23 mouse cellular contexts compared by ENCODE assay signal in genomic region chr11:23131632-23132031, GRCm38 (mm10).
A peak's percentile ranks its signal among the peaks of the same experiment; 100 is the strongest.
DNase-seq lines count a peak whose midpoint lies in the region; ATAC-seq and TF ChIP-seq lines count a peak whose summit lies in the region.
"Had no signal": no experiment of that assay in that cellular context is flagged by ENCODE, and none has a peak within 500 bp of the region (broad histone marks: within the 10 kb centered on the region; RNA-seq: fewer than 3 reads in every experiment).

No protein-coding gene starts in this region.

- H3K9ac ChIP-seq in kidney, postnatal 0 days (ENCODE audit: low read depth, low read length): no peak overlapping the region
- H3K9ac ChIP-seq in CH12.LX (ENCODE audit: insufficient read depth, low read depth): no peak overlapping the region
- H3K9ac ChIP-seq: heart, embryonic 15.5 days; hindbrain, embryonic 13.5 days had no signal

- TF ChIP-seq CTCF in kidney, postnatal 0 days (IDR thresholded peaks at IDR 0.05; ENCODE audit: low read depth): no peak
- no peak for TF ChIP-seq CTCF in kidney, adult 2 months (conservative IDR thresholded peaks at IDR 0.05; ENCODE audit: insufficient read depth, insufficient read length, low read depth, low read length)
- TF ChIP-seq CTCF in CH12.LX (conservative IDR thresholded peaks at IDR 0.05 in 1 of 2, IDR thresholded peaks at IDR 0.05 in 1 of 2; ENCODE audit: low read depth in 2 of 2, low read length in 2 of 2): no peak

- H3K9me3 ChIP-seq in kidney, postnatal 0 days (replicated peaks; ENCODE audit: low read length): no peaks in the 10 kb centered on the region
- H3K9me3 ChIP-seq in CH12.LX (replicated peaks; ENCODE audit: low read length): no peaks in the 10 kb centered on the region
- no peaks in the 10 kb centered on the region for H3K9me3 ChIP-seq in forebrain, embryonic 10.5 days
- H3K9me3 ChIP-seq: heart, embryonic 15.5 days; hindbrain, embryonic 13.5 days had no signal

- no peak overlapping the region for H3K4me3 ChIP-seq in kidney, postnatal 0 days (replicated peaks; ENCODE audit: low read depth, low read length)
- no peak overlapping the region for H3K4me3 ChIP-seq in kidney, adult 2 months (ENCODE audit: insufficient read depth, low read depth, low read length)
- H3K4me3 ChIP-seq in CH12.LX (replicated peaks in 1 of 3; ENCODE audit: low read depth in 2 of 3, low read length in 2 of 3, poor library complexity in 1 of 3): no peak overlapping the region
- no peak overlapping the region for H3K4me3 ChIP-seq in forebrain, embryonic 10.5 days
- H3K4me3 ChIP-seq: heart, adult 2 months; heart, embryonic 15.5 days; hindbrain, embryonic 13.5 days had no signal

- no peak overlapping the region for H3K4me2 ChIP-seq in kidney, postnatal 0 days (ENCODE audit: low read length)
- H3K4me2 ChIP-seq in CH12.LX (ENCODE audit: insufficient read depth, low read depth, poor library complexity, severe bottlenecking): no peak overlapping the region
- H3K4me2 ChIP-seq: heart, embryonic 11.5 days; heart, embryonic 15.5 days; hindbrain, embryonic 13.5 days had no signal

- 83% methylated on average over 1 of the region's 1 CpGs for WGBS in kidney, postnatal 0 days
- WGBS in kidney, adult 2 months: 80% methylated on average over 1 of the region's 1 CpGs
- whole genome bisulfite sequencing in forebrain, embryonic 10.5 days: 69% methylated on average over 1 of the region's 1 CpGs

- TF ChIP-seq EP300 in CH12.LX (IDR thresholded peaks at IDR 0.05; ENCODE audit: low read length): no peak

- dilution Hi-C loops in CH12.LX (cut with MboI; ENCODE audit: extremely low pct_ligation_motif_present, extremely low pct_unique_long_range_greater_than_20kb, low sequenced_read_pairs): no loop called here

- no peaks in the 10 kb centered on the region for H3K36me3 ChIP-seq in kidney, postnatal 0 days (ENCODE audit: insufficient read depth, low read length)
- no peaks in the 10 kb centered on the region for H3K36me3 ChIP-seq in kidney, adult 2 months (ENCODE audit: control insufficient read depth, insufficient read depth, low read length)
- no peaks in the 10 kb centered on the region for H3K36me3 ChIP-seq in CH12.LX (replicated peaks in 1 of 2; ENCODE audit: control insufficient read depth in 1 of 2, insufficient read depth in 1 of 2, low read length in 1 of 2)
- H3K36me3 ChIP-seq in forebrain, embryonic 10.5 days (replicated peaks): no peaks in the 10 kb centered on the region
- H3K36me3 ChIP-seq: heart, embryonic 15.5 days; hindbrain, embryonic 13.5 days had no signal

- TF ChIP-seq POLR2A in kidney, adult 2 months (IDR thresholded peaks at IDR 0.05; ENCODE audit: low read depth, low read length): no peak
- no peak for TF ChIP-seq POLR2A in CH12.LX (IDR thresholded peaks at IDR 0.05; ENCODE audit: low read depth, low read length)

- peak; percentile 57 for DNase-seq in kidney, postnatal 0 days (ENCODE audit: low spot score)
- DNase-seq in kidney, adult 2 months: no peak
- no peak for DNase-seq in CH12.LX (ENCODE audit: extremely low read depth)
- DNase-seq in mesoderm, embryonic 11.5 days (ENCODE audit: low read depth, low spot score): peak; percentile 4
- DNase-seq in lung, postnatal 25 days (ENCODE audit: low spot score): no peak
- no peak for DNase-seq in ovary, postnatal 10 days (ENCODE audit: low spot score)
- no peak for DNase-seq in forebrain, embryonic 10.5 days (ENCODE audit: extremely low spot score, low spot score)
- DNase-seq: adrenal gland, postnatal 10 days; B cell, adult 2 months; cerebellum, adult 11 months; cerebellum, adult 8-10 months; cerebellum, postnatal 14 days; gastrocnemius, postnatal 10 days; heart, adult 2 months; heart, postnatal 14 days; kidney, adult 18-20 months had no signal

- no peak for ATAC-seq in kidney, postnatal 0 days (replicated peaks; ENCODE audit: low FRiP score, low read depth)
- 0 out of 2 replicates have a peak, but pooled peaks have one; percentile 22 for ATAC-seq in common myeloid progenitor, adult 5-6 weeks (replicated peaks; ENCODE audit: low read depth, poor library complexity, severe bottlenecking)
- ATAC-seq: CD4-positive, CD25-positive, alpha-beta regulatory T cell, adult 4 months; forebrain, embryonic 14.5 days; hindbrain, postnatal 0 days had no signal

- H3K79me2 ChIP-seq in CH12.LX (replicated peaks; ENCODE audit: control insufficient read depth, extremely low read depth, insufficient read depth, poor library complexity, severe bottlenecking): no peaks in the 10 kb centered on the region

- no peaks in the 10 kb centered on the region for H3K4me1 ChIP-seq in kidney, postnatal 0 days (replicated peaks; ENCODE audit: insufficient read depth, low read length)
- no peaks in the 10 kb centered on the region for H3K4me1 ChIP-seq in kidney, adult 2 months (ENCODE audit: control insufficient read depth, insufficient read depth, low read length)
- no peaks in the 10 kb centered on the region for H3K4me1 ChIP-seq in CH12.LX (ENCODE audit: control insufficient read depth in 1 of 2, insufficient read depth in 2 of 2)
- H3K4me1 ChIP-seq in forebrain, embryonic 10.5 days: no peaks in the 10 kb centered on the region
- H3K4me1 ChIP-seq: heart, embryonic 15.5 days; hindbrain, embryonic 13.5 days had no signal

- TF ChIP-seq RAD21 in CH12.LX (IDR thresholded peaks at IDR 0.05; ENCODE audit: low read depth, low read length): no peak

- H3K27ac ChIP-seq in kidney, postnatal 0 days: no peak overlapping the region
- no peak overlapping the region for H3K27ac ChIP-seq in kidney, adult 2 months (ENCODE audit: insufficient read depth, low read depth, low read length)
- H3K27ac ChIP-seq in CH12.LX (ENCODE audit: insufficient read depth, low read depth): no peak overlapping the region
- H3K27ac ChIP-seq in forebrain, embryonic 10.5 days: no peak overlapping the region
- H3K27ac ChIP-seq: heart, adult 2 months; heart, embryonic 15.5 days; hindbrain, embryonic 13.5 days; hindbrain, postnatal 0 days had no signal

- H3K27me3 ChIP-seq in kidney, postnatal 0 days (ENCODE audit: insufficient read depth, low read length): no peaks in the 10 kb centered on the region
- no peaks in the 10 kb centered on the region for H3K27me3 ChIP-seq in kidney, adult 2 months (replicated peaks; ENCODE audit: control insufficient read depth, insufficient read depth, low read length)
- H3K27me3 ChIP-seq in CH12.LX (replicated peaks): peaks cover 4% of the 10 kb centered on the region
- no peaks in the 10 kb centered on the region for H3K27me3 ChIP-seq in forebrain, embryonic 10.5 days (ENCODE audit: poor library complexity, severe bottlenecking)
- H3K27me3 ChIP-seq: heart, embryonic 15.5 days; hindbrain, embryonic 13.5 days had no signal

- in situ Hi-C loops in CH12.LX (cut with MboI; ENCODE audit: low pct_ligation_motif_present, low pct_unique_long_range_greater_than_20kb, low sequenced_read_pairs): no loop called here

TF ChIP-seq in CH12.LX, 34 proteins besides CTCF, POLR2A, EP300 and RAD21:
- no peak for TF ChIP-seq MAX (IDR thresholded peaks at IDR 0.05; ENCODE audit: low read length)
- TF ChIP-seq IRF4 (IDR thresholded peaks at IDR 0.05; ENCODE audit: low read depth, low read length): no peak
- TF ChIP-seq USF2 (conservative IDR thresholded peaks at IDR 0.05; ENCODE audit: low read depth, low read length): no peak
- 0 out of 2 replicates have a peak, but pooled peaks have one; percentile 38 for TF ChIP-seq MXI1 (IDR thresholded peaks at IDR 0.05; ENCODE audit: low read depth, low read length)
- TF ChIP-seq SMC3 (IDR thresholded peaks at IDR 0.05; ENCODE audit: low read depth, low read length): no peak
- no peak for TF ChIP-seq NRF1 (IDR thresholded peaks at IDR 0.05; ENCODE audit: low read depth, low read length)

Comparison
In these comparisons a context has a peak if more than half of its experiments do, and no peak if none do; other contexts are left out.
1. DNase-seq: peak in kidney, postnatal 0 days (single experiment) and mesoderm, embryonic 11.5 days (single experiment); none in kidney, adult 2 months (single experiment), CH12.LX (single experiment), lung, postnatal 25 days (single experiment), ovary, postnatal 10 days (single experiment) and forebrain, embryonic 10.5 days (single experiment).